Mouse (Mus musculus) ovary, postnatal 36 days (tissue): ENCODE measurements around the gene Iglon5.

Source experiments
- DNase-seq: peaks from one replicate; pipeline ENCODE4 v3.0.0; 2022; ENCODE audit warnings: low spot score, mixed read lengths

Gene Iglon5

GRCm38 (mm10) chr7:43465344-43466098 is 24.4 kb downstream of the Iglon5 start:
- DNase-seq = peak; percentile 86

DNA sequence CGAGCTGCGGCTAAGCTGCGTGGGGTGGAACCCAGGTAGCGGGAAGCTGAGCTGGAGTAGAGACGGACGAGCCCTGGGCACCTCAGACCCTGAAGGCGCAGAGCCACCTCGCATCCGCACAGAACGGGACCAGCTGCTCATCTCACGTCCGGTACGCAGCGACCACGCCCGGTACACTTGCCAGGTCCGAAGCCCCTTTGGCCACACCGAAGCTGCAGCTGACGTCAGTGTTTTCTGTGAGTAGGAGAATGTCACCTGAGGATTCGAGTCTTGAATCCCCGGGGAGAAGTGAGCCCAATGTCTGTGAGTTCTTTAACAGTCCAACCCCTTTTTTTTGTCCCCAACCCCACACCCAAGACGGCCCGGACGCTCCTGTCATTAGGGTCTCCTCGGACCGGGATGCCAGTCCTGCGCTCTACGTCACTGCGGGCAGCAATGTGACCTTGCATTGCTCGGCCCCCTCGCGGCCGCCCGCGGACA is 25.0 kb downstream of the Iglon5 start:
- DNase-seq = no peak

GRCm38 (mm10) chr7:43463976-43464375 is 25.9 kb downstream of the Iglon5 start:
- no peak for DNase-seq

GRCm38 (mm10) chr7:43462851-43463250 is 27.0 kb downstream of the Iglon5 start, which contains the start of gene Vsig10l:
Gene Vsig10l, plus strand, starts transcription at chr7:43463151.
- DNase-seq = no peak

DNA sequence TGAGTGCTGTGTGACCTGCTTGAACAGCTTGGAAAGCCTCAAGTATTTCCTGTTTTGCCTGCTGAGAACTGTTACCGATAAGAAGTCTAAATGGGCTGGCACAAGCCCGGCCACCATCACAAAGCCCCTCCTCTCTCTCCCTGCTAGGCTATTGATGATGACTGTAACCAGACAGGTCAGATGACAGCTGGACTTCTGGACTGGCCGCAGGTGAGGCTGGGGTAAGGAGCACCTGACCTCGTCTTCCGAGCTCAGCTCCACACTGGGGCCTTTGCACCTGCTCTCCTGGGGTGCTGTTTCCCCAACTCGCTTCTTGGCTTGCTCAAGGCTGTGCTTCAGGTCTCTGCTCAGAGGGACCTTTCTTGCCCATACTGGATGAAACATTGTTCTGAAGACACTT is 35.5 kb downstream of the Iglon5 start:
- DNase-seq = no peak

DNA sequence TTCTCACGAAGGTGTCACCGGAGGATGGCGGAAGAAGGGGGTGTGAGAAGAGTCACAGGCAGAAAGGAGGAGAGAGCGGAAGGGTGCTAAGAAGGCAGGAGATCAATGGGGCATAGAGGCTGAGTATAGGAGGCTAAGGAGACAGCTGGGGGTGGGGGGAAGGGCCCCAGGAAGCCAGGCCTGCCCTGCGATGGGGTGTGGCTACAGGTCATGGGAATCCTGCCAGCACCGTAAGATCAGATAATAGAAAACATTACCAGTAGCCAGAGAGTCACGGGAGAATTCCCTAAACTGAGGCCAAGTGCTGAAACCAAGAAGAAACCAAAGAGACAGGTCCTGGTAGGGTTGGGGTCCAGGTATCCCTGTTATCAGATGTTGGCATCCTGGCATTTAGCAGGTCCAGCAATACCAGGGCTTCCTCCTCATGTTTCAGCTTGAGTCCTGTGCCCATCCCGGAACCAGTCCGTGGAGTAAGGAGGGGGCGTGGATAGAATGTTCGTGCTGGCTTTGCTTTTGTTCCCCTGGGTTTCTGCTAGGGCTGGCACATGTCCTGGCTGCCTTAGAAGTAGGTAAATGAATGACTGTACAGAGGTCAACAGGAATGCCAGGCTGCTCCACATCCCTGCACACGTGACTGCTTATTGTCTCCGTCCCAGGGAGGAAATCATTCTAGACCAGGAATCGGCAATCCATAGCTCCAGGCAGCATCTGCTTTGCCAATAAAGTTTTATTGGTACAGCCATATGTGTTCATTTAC is 36.1 kb downstream of the Iglon5 start:
- DNase-seq = no peak

DNA sequence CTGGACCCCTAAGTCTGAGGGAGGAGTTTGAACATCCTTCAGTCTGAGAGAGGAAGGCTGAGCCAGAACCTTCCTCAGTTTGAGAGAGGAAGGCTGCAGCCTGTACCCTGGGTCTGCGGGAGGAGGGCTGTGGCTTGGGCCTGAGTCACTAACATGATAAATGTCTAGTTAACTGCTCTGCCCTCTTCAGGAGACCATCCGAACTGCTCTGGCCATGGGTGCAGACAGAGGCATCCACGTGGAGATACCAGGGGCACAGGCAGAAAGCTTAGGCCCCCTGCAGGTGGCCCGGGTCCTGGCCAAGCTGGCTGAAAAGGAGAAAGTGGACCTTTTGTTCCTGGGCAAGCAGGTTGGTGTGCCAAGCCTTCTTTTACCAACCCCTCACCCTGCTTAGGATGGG is 37.3 kb downstream of the Iglon5 start:
- DNase-seq = peak; percentile 17

DNA sequence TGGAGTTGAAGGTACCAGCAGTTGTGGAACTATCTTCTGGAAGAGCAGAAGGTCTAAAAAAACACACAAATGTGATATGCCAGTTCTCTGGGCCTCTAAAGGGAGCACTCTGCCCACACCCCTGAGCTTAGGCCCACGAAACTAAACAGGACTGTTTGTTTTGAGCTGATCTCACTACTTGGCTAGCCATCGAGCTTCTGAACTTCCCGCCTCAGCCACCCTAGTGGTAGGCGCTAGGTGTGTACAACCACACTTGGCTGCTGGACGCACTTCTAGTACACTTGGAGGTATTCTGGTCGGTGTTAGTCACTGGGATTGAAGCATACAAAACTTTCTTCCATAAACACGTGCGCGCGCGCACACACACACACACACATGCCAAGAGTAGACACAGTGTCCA is 38.1 kb downstream of the Iglon5 start:
- no peak for DNase-seq

DNA sequence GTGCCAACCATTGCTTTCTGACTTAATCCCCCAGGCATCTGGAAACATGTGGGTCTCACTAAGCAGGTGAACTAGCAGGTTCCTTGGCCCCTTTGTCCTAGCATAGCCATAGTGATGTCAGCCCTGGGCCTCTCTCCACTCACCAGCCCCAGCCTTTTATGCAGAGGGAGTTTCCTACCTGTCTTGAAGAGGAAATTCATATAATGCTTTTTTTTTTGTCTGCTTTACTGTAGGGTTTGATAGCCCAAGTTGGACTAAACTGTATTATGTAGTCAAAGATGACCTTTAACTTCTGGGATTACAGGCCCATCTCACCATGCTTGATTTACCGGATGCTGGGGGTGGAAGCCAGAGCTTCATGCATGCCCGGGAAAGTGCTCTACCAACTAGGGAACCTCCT is 40.1 kb downstream of the Iglon5 start:
- DNase-seq = no peak

- DNase-seq = no peak
These were observed 41.6 kb downstream of the Iglon5 start for GRCm38 (mm10) chr7:43448246-43448645.

DNA sequence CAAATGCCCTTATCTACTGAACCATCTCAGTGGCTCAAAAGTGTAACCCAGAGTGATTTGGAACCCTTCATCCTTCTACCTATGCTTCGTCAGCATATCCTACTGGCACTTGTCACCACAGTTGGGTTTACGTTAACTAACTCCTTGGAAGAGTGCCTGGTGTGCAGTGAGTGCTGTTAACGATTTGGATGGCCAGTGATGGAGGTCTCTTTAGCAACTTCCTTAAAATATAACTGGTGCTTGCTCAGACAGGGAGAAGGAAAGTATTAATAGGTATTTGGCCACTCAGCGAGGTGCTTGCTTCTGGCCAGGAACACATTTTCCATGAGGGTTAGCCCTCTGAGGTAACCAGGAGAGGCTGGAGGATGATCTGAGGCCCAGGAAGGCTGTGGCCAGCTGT is 42.1 kb downstream of the Iglon5 start:
- DNase-seq = no peak

GRCm38 (mm10) chr7:43443917-43444293 is 46.0 kb downstream of the Iglon5 start, which contains the start of the genes Etfb and Gm45233:
Gene Etfb, plus strand, starts transcription at chr7:43444083.
Gene Gm45233, plus strand, starts transcription at chr7:43444128.
- DNase-seq = peak; percentile 92

DNA sequence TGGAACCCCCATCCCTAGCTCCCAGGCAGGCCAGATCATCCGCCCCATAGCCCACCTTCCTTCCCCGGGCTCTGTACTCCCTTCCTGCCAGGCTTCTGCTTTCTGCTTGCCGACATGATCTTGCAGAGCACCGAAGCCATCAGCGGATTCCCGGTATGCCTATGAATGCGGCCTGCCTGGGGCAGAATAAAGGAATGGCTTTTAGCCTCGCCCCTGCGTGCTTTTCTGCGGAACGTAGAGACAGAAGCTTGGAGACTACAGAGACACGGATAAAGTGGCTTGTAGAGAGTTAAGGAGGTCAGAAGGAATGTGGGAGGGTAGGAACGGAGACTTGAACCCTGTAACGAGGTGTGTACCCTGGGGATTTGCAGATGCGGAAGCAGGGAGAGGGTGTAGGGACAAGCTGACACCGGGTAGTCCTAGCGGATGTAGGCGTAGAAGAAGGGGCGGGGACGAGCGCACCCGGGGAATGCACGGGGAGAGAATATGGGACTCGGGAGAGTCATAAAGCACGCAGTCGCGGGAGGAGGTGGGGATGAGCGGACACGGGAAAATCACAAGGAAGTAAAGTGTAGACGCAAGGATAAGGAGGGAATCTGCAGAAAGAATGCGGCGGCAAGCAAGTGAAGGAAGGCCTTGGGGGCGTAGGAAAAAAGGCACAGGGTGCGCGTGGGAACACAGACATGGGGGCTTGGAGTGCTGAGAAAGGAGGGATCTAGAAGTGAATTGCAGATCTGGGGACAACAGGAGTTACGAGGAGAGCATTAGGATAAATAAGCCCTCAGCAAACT is 46.6 kb downstream of the Iglon5 start:
- DNase-seq = peak; percentile 78

GRCm38 (mm10) chr7:43442684-43443083 is 47.2 kb downstream of the Iglon5 start:
- DNase-seq = no peak

- no peak for DNase-seq
These were observed 48.8 kb downstream of the Iglon5 start for GRCm38 (mm10) chr7:43441071-43441470.

DNA sequence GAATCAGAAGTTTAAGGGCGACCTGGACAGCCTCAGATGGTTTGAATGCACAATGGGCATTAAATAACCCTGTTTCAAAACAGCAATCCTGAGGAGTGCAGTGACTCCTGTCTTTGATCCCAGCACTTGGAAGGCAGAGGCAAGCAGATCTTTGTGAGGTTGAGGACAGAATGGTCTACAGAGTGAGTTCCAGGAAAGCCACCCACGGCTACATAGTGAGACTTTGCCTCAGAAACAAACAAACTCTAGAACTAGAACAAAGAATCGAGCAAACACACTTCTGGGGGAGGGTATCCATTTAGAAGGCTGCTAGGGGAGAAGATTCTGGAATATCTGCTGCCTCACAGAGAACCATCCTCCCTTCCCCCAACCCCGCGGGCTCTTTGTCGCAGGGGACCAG is 49.4 kb downstream of the Iglon5 start, which contains the start of gene Cldnd2:
Gene Cldnd2, plus strand, starts transcription at position 301 of the 400 bp plus-strand sequence.
- no peak for DNase-seq

- DNase-seq = no peak
These were observed 51.3 kb downstream of the Iglon5 start for GRCm38 (mm10) chr7:43438611-43439010.

DNA sequence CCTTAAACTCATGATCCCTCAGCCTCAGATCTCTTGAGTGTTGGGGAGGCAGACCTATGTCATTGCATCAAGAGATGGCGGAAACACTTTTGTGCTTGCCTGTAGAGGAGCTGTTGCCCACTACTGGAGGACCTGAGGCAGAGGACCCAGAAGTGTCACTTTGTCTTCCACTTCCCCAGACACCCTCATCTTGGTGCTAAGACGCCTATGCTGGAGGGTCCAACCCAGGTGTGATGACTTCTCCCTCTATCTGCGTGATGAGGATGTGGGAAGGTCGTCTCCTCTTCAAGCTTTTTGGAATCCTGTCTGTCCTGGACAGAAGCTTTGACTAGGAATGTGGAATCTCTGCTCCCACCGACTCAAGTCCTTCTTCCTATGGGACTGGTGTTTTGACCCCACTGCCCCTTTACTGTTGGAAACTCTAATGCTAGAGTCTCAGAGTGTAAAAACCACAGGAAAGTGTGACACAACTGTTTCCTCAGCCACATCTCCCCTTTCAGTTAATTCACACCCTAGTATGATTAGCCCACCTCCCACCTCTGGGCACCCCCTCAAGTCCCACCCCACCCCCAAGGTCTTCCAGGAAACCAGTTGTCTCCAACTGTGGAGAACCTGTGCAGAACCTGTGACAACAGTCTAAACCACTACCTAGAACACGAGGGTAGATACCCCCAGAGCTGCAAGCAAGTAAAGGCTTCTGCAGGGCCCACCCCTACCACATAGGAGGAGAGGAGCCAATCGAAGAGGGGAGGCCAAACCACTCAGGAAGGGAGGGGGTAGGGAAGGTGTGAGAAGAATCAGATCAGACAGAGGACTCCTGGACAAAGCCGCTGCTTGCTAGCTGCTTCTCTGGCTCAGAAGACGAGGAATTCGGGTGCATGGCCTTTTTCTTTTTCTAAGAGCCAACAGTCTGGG is 53.3 kb downstream of the Iglon5 start, which contains the start of gene Nkg7:
Gene Nkg7, plus strand, starts transcription at position 733 of the 915 bp plus-strand sequence.
- DNase-seq = no peak

DNA sequence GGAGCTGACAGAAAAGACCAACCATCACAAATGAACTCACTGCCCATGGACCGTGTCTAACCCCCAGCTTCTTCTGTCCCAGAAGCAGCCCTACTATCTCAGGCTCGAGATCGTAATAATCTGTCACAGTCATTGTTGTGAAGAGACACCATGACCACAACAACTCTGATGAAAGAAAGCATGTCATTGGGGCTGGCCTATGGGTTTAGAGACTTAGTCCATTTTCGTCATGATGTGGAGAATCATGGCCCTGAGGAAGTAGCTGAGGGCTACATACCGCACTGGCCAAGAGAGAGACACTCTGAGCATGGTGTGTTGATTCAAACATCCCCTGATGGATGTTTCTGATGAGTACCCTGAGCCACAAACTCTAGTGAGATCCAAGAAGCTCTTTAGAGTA is 55.2 kb downstream of the Iglon5 start:
- DNase-seq = no peak

- DNase-seq = no peak
These were observed 57.0 kb downstream of the Iglon5 start for GRCm38 (mm10) chr7:43432891-43433290.

DNA sequence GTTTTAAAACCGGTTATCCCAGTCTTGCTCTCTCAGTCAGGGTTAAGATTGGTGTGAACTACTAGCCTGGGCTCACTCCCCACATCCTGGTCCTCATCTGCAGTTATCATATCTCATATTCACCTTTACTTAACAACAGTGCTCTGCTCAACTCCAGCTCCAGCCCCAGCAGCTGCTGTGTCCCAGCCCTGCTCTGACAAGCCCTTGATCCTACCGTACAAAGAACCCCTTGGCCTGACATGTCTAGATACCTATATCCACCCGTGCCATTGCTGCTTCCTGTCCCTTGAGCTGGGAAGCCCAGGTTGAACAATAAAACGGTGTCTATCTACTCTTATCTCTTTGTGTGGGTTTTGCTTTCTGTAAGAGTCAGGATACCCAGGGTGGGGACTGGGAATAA is 60.4 kb downstream of the Iglon5 start:
- DNase-seq = no peak
